Mouse (Mus musculus) cortical plate, adult 2 months (tissue): ENCODE measurements around the gene Exoc7. TPM values are rescaled to one million over a fixed set of nuclear protein-coding genes. Genes with fewer than 3 reads are reported as not detected.

Experiments
- H3K27ac ChIP-seq: fragments of 200-500 bp; 2 replicates; pipeline ENCODE4 v1.5.1; 2012; ENCODE audit warnings: low read length, control low read depth, inconsistent platforms; ENCODE audit not compliant: insufficient read depth
- H3K4me1 ChIP-seq: fragments of 200-500 bp; 2 replicates; pipeline ENCODE4 v1.6.1; 2011; ENCODE audit warnings: low read length; ENCODE audit not compliant: control insufficient read depth, insufficient read depth
- H3K4me3 ChIP-seq: fragments of 200-500 bp; 2 replicates; pipeline ENCODE4 v1.5.1; 2011; ENCODE audit warnings: mild to moderate bottlenecking, low read length, control low read depth; ENCODE audit not compliant: insufficient read depth
- CTCF ChIP-seq: fragments of 200-500 bp; IDR thresholded peaks from 2 replicates; pipeline ENCODE4 v1.5.1; 2011; ENCODE audit warnings: mild to moderate bottlenecking, control low read depth, low read length; ENCODE audit not compliant: insufficient read depth; ENCODE audit errors: extremely low read depth
- POLR2A ChIP-seq: fragments of 200-500 bp; IDR thresholded peaks from 2 replicates; pipeline ENCODE4 v1.6.1; 2011; ENCODE audit warnings: mild to moderate bottlenecking, low read length, control low read depth; ENCODE audit not compliant: insufficient read depth; ENCODE audit errors: extremely low read depth
- polyA plus RNA-seq: library from polyadenylated mRNA; depleted of rRNA; stranded (reverse); fragments of >200 nt; gene quantifications from 2 replicates; pipeline ENCODE4 v1.2.3, GENCODE M21; 2012; rRNA removed

Gene Exoc7
- polyA plus RNA-seq, 1 experiment = 91.3 TPM

GRCm38 (mm10) chr11:116247502-116248222, 59.4 kb downstream of the Exoc7 start:
- TF ChIP-seq CTCF = no peak
- no peak overlapping the region for H3K27ac ChIP-seq
- no peak overlapping the region for H3K4me3 ChIP-seq
- H3K4me1 ChIP-seq = no peaks in the 10 kb centered on the region

DNA sequence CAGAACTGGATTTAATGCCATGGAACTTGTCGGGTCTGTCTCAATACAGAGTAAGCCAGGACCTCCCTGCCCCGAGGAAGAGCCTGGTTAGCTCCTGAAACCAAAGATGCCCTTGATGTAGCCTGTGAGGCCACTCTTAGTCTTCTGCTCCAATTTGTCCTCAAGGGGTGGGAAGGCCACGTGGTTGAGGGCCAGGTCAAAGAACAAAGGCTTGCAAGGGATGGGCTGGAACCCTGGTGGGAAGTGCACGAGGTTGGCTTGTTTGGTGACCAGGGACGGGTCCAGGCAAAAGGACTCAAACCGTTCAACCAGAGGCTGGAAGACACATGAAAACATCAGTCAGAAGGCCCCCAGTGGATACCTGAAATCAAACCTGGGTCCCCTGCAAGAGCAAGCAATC, 61.4 kb downstream of the Exoc7 start:
- Histone ChIP-seq H3K27ac (no peak overlapping the region), H3K4me1 (no peaks in the 10 kb centered on the region), H3K4me3 (no peak overlapping the region)
- no peak for TF ChIP-seq CTCF
- TF ChIP-seq POLR2A = no peak

DNA sequence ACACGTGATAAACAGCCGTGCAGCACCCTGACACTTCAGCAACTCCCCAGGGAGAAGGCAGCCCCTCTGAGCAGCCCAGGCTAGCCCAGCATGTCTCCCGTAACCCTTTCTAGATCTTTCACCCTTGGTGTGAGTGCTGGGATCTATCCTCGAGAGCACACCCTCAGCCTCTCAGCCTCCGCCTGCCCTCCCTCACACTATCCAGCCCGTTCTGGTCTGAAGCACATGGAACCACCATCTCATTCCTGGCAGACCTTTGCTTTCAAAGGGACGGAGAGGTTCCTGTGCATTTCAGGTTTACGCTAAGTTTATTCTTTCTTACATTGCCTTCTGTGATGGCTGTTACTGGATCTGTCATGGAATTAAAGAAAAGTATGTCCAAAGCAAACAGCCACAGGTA, 62.5 kb downstream of the Exoc7 start:
- no peaks in the 10 kb centered on the region for H3K4me1 ChIP-seq
- H3K4me3 ChIP-seq = no peak overlapping the region
- H3K27ac ChIP-seq = no peak overlapping the region
- TF ChIP-seq CTCF (no peak), POLR2A (no peak)

- TF ChIP-seq POLR2A = no peak
- TF ChIP-seq CTCF = no peak
- H3K4me3 ChIP-seq = no peak overlapping the region
- no peak overlapping the region for H3K27ac ChIP-seq
- no peaks in the 10 kb centered on the region for H3K4me1 ChIP-seq
These were observed 65.2 kb downstream of the Exoc7 start for GRCm38 (mm10) chr11:116241744-116242235.

DNA sequence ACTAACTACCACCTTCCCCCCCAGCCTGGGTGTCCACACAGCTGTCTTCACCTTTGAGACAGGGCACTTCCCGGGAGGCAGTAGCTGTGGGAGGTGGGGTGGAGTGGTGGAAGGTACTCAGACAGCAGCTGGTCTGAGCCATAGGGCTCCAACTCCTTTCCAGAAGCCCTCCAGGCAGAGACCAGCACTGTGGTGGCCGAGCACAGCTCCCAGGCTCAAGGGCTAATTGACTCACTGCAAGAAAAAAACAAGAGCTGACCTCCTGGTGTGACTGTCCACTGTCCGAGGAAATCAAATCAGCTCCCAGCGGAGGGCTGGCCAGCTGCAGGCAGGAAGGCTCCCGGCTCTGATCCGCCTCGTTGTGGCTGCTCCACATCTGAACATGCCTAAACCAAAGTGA, 67.2 kb downstream of the Exoc7 start:
- H3K4me1 ChIP-seq = no peaks in the 10 kb centered on the region
- H3K4me3 ChIP-seq = no peak overlapping the region
- TF ChIP-seq CTCF (no peak), POLR2A (no peak)
- H3K27ac ChIP-seq = no peak overlapping the region

Other genes starting within 250 kb of the Exoc7 start
- 0.96 and 1.3 TPM in 2 replicates for gene Unc13d, start 229.3 kb downstream of the Exoc7 start, polyA plus RNA-seq
- 438 and 447 TPM in 2 replicates for gene Wbp2, start 220.2 kb downstream of the Exoc7 start, polyA plus RNA-seq
- gene Trim47, start 180.0 kb downstream of the Exoc7 start, polyA plus RNA-seq = 5.5 and 6.2 TPM in 2 replicates
- 5.3 and 5.7 TPM in 2 replicates for gene Trim65, start 176.1 kb downstream of the Exoc7 start, polyA plus RNA-seq
- gene Mrpl38, start 168.4 kb downstream of the Exoc7 start, polyA plus RNA-seq = 34.6 and 34.7 TPM in 2 replicates
- gene Fbf1, start 139.1 kb downstream of the Exoc7 start, polyA plus RNA-seq = 103 and 109 TPM in 2 replicates
- gene Ten1, start 108.4 kb downstream of the Exoc7 start, polyA plus RNA-seq = 55.5 and 56.1 TPM in 2 replicates
- gene Acox1, start 108.2 kb downstream of the Exoc7 start, polyA plus RNA-seq = 128 and 136 TPM in 2 replicates
- gene Evpl, start 69.2 kb downstream of the Exoc7 start, polyA plus RNA-seq = 0.91 and 1.0 TPM in 2 replicates
- gene Srp68, start 33.0 kb downstream of the Exoc7 start, polyA plus RNA-seq = 63.4 TPM in 2 replicates
- gene Galr2, start 26.3 kb downstream of the Exoc7 start, polyA plus RNA-seq = not detected in 2 replicates
- 4.2 and 6.6 TPM in 2 replicates for gene Foxj1, start 28.2 kb upstream of the Exoc7 start, polyA plus RNA-seq
- gene Rnf157, start 105.8 kb upstream of the Exoc7 start, polyA plus RNA-seq = 183 and 189 TPM in 2 replicates
- gene Ubald2, start 126.9 kb upstream of the Exoc7 start, polyA plus RNA-seq = 61.3 and 63.2 TPM in 2 replicates
- gene Qrich2, start 159.0 kb upstream of the Exoc7 start, polyA plus RNA-seq = 0.06 and 0.13 TPM in 2 replicates
- gene Prpsap1, start 187.0 kb upstream of the Exoc7 start, polyA plus RNA-seq = 89.0 and 90.8 TPM in 2 replicates
- 5.3 and 7.6 TPM in 2 replicates for gene Sphk1, start 223.7 kb upstream of the Exoc7 start, polyA plus RNA-seq